Mouse (Mus musculus) left cerebral cortex, postnatal 14 days (tissue): ENCODE measurements around the gene Telo2. TPM values are rescaled to one million over a fixed set of nuclear protein-coding genes. Genes with fewer than 3 reads are reported as not detected.

Source experiments
- DNase-seq, 2 experiments: peaks; one replicate each; pipeline ENCODE4 v3.0.0; 2021 to 2022; ENCODE audit warnings: low spot score in 2 of 2, mixed read lengths in 1 of 2
- intact Hi-C: fragments of 180-260 bp; cut with DNase I; formaldehyde crosslinking; loops from one replicate; pipeline ENCODE4 v1.15.1; 2025
- total RNA-seq, 2 experiments: library from RNA; stranded (reverse); gene quantifications; 2 replicates each; pipeline ENCODE4 v1.2.3; 2021

Telo2 gene
- total RNA-seq, 2 experiments from 2014 or later: 29.8 to 32.3 TPM

DNA sequence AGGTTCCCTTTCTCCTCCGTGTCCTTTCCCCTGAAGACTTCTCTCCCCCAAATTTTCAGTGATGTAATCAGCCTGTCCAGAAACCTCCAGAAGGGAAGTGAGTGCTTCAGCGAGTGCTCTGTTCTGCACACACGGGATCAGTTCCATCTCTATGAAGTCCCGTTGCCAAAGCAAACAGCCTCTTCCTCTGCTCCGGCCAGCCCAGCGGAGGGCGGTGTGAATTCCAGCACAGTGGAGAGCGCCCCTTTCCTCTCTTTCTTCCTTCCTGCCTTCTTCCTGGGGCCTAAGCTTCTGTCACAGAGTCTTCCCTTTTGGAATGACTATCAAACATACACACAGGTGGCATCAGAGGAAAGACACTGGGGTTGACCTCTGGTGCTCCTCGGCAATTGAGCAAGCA lies 51.4 kb downstream of the Telo2 start:
- peak in 1 of 2 experiments; percentile 13 for DNase-seq
- intact Hi-C loops: no loop called here

DNA sequence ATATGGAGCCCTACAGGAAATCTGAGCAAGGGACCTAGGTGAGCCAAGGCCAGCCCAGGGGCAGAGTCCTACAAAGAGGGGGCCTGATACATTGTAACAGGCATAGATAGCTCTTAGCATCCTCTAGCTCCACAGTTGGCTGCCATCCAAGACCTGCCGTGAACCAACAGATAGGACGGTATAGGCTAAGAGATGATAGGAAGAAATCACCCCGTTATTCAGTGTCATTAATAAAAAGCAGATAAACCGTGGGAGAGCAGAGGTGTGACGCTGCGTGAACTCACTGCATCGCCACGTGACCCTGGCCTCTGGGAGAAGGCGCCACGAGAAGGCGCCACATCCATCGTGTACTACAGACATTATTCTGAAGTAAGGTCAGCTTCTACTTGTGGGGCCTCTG lies 51.9 kb downstream of the Telo2 start:
- intact Hi-C loops: no loop called here
- no peak for DNase-seq

DNA sequence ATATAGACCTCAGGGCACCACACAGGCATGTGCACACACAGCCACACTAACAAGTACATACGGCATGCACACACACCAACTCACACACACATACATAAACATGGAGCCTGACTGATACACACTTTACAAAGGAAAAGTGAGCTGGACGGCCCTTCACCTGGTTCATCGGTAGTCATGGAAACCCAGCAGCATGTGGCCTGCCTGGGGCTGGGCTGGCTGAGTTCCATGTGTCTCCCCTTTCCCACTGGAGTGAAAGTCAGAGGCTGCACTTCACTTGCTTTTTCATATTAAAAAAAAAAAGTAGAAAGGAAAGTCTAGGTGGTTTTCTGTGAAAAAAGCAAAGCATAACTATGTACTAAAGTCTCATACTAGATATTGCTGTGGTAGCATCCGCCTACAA lies 52.5 kb downstream of the Telo2 start:
- DNase-seq: no peak
- intact Hi-C loops: no loop called here

DNA sequence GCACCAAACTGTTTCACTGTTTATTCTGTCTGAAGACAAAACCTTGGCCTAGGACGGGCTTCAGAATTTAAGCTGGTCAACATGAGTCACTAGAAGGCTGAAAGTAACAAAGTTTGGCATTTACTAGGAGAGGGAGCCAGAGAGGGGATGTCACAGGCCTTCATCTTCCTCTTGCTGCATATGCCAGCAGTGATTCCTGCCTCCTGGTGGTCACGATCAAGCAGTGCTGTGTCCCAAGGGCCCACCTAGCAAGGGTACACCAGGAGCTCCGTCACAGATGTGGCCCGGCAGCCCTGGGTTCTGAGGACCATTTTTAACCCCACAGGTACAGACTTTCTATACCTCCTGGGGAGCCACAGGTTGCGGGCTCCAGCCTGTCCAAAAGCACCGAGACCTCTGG lies 58.7 kb downstream of the Telo2 start:
- intact Hi-C loops: no loop called here
- DNase-seq: no peak

DNA sequence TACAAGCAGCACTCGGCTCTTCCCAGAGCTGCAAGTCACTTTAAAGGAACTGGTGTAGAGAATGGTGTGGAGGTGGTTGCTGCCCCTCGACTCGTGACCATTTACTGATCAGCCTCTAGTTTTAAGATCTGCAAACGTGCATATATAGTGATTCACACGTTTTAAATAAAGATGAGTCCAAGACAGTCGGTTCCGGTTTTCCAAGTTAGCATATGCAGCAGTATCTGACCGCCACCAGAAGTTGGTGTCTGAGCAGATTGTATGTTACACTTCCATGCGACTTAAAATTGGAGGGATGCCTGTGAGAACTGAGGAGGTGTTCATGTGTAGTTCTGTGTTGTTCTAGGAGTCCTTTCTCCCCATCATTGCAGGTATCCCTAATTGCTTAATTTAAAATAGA lies 62.5 kb downstream of the Telo2 start:
- intact Hi-C loops: no loop called here
- DNase-seq: peak in 1 of 2 experiments; percentile 72

Other genes starting within 250 kb of the Telo2 start
- gene Igfals, start 250.0 kb downstream of the Telo2 start, total RNA-seq: not detected
- gene Nubp2, start 229.6 kb downstream of the Telo2 start, total RNA-seq: 10 to 100 TPM; 35.7 to 37.4 TPM
- 10 to 100 TPM; 53.5 to 55.5 TPM for gene Spsb3, start 229.3 kb downstream of the Telo2 start, total RNA-seq
- gene Eme2, start 220.9 kb downstream of the Telo2 start, total RNA-seq: 10 to 100 TPM; 58.1 to 61.6 TPM
- gene Mrps34, start 220.9 kb downstream of the Telo2 start, total RNA-seq: 10 to 100 TPM; 67.5 to 73.1 TPM
- gene Nme3, start 219.5 kb downstream of the Telo2 start, total RNA-seq: 10 to 100 TPM; 40.3 to 44.6 TPM
- gene Mapk8ip3, start 179.0 kb downstream of the Telo2 start, total RNA-seq: 100 to 1,000 TPM; 315 to 321 TPM
- 10 to 100 TPM in 1 of 2 experiments, 1 to 10 TPM in 1; 5.3 to 10.4 TPM for gene Jpt2, start 155.3 kb downstream of the Telo2 start, total RNA-seq
- gene Cramp1l, start 100.2 kb downstream of the Telo2 start, total RNA-seq: 10 to 100 TPM; 26.0 to 27.9 TPM
- 10 to 100 TPM; 19.8 to 22.9 TPM for gene Ift140, start 99.9 kb downstream of the Telo2 start, total RNA-seq
- 10 to 100 TPM in 1 of 2 experiments, 1 to 10 TPM in 1; 9.5 to 11.9 TPM for gene Tmem204, start 32.4 kb downstream of the Telo2 start, total RNA-seq
- 1 to 10 TPM; 1.9 to 2.3 TPM for gene Ptx4, start 4.8 kb upstream of the Telo2 start, total RNA-seq
- gene Clcn7, start 17.4 kb upstream of the Telo2 start, total RNA-seq: 10 to 100 TPM; 49.7 to 52.2 TPM
- gene Ccdc154, start 46.5 kb upstream of the Telo2 start, total RNA-seq: under 1 TPM in 1 of 2 experiments, not detected in 1; 0.24 TPM
- gene Gm38655, start 59.5 kb upstream of the Telo2 start, total RNA-seq: not detected
- 10 to 100 TPM; 18.4 to 20.0 TPM for gene BC003965, start 68.6 kb upstream of the Telo2 start, total RNA-seq
- 10 to 100 TPM; 33.4 to 38.6 TPM for gene Unkl, start 72.4 kb upstream of the Telo2 start, total RNA-seq
- gene Gnptg, start 124.2 kb upstream of the Telo2 start, total RNA-seq: 10 to 100 TPM; 72.2 to 73.5 TPM
- 10 to 100 TPM; 25.0 to 27.2 TPM for gene Tsr3, start 124.2 kb upstream of the Telo2 start, total RNA-seq
- gene Baiap3, start 140.4 kb upstream of the Telo2 start, total RNA-seq: 10 to 100 TPM; 15.2 to 23.8 TPM
- 100 to 1,000 TPM; 211 to 216 TPM for gene Ube2i, start 158.7 kb upstream of the Telo2 start, total RNA-seq
- gene Prss34, start 182.4 kb upstream of the Telo2 start, total RNA-seq: not detected
- not detected for gene Prss28, start 192.7 kb upstream of the Telo2 start, total RNA-seq
- not detected for gene Prss29, start 202.7 kb upstream of the Telo2 start, total RNA-seq
- not detected for gene Tpsab1, start 229.6 kb upstream of the Telo2 start, total RNA-seq